Mouse (Mus musculus) cerebellum, adult 9-10 months (tissue): ENCODE results near the gene Fmo1.

ENCODE experiments used
- DNase-seq: peaks from one replicate; pipeline ENCODE4 v3.0.0; 2022

The Fmo1 gene

GRCm38 (mm10) chr1:162859996-162860605 is 6.3 kb downstream of the Fmo1 start:
- DNase-seq = no peak

DNA sequence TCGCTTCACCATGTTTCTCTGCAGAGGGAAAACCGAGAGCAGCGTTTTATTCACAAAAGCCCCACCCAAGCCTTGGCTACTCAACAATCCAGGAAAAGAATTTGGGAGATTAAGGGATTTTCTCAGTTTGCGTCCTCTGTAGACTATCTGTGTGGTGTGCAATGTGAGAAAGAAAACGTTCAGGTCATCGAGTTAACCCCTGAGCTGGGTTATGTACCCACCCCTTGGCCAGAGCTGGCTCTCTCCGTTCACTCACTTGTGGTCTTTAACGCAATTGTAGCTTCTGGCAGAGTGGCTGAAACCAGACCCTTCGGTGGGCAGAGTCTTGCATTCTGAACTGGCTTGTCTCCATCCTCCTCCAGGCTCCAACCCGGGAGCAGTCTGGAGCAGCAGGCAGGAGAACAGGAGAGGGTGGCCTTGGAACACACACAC is 6.8 kb downstream of the Fmo1 start:
- DNase-seq = no peak

- DNase-seq = no peak
Measured at GRCm38 (mm10) chr1:162858748-162859130, 7.7 kb downstream of the Fmo1 start.

DNA sequence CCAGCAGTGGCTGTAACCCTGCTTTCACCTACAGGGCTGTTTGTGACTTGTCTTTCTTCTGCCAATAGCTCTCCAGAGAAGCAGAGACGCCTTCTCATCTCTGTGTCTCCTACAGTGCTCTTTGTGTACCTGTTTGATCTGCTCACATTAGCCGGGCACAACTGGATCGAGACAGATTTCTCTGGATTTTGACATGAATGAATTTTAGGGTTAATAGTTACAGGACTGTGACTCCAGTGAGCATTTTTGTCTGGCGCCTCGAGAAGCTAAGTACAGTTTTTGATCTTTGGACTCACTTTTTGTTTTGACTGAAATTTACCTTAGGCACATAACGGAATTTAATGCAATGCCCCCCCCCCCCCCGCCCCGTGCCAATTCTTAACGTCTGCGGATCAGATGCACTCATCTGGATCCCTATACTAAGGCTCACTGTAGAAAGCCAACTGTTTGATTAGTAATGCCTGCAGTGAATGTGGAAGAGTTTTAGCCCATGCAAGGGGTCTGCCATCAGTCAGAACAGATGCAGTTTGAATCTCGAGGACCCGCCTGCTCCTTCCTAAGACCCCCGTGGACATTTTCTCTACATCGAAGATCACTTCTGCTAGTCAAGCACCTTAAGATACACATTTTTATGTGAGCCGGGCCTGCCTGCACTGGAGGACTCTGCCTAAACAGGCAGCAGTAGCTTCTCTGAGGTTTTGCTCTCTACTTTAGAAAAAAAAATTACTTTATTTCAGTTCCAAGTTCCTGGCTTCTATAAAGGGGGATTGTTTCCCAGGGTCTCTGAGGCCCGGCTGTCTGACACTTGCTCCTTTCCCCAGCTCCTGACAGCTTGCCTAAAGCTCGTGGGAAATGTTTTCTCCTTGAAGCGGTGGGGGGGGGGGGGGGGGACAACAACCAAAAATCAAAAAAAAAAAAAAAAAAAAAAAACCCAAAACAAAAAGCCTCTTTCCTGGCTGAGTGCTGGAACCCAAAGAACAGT is 8.4 kb downstream of the Fmo1 start:
- no peak for DNase-seq

DNA sequence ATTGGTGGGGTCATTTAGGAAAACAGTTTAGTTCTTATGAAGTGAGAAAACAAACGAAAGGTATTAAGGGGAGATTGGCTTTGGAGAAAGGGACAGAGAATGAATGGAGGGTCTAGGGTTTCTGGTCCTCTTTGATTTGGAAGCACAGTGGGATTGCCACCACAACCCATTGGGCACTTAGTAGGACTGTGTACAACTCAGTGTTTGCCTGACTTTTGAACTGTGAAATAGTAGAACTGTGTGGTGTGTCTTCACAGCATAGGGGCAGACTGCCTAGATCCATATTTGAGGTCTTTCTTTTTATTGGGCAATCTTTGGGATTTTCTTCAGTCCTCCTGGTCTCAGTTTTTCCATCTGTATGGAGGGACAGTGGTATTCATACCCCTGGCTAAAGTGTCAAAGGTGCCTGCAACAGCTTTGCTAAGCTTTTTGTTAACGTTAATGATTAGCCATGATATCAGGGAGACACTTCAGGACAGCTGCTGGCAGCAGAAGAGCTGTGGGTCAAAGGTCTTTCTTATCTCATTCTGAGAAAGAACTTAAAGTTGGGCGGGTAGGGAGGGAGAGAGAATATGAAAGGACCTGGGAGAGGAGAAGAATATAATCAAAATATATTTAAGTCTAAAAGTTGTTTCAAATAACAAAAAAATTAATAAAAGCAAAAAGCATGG is 12.5 kb downstream of the Fmo1 start:
- no peak for DNase-seq

DNA sequence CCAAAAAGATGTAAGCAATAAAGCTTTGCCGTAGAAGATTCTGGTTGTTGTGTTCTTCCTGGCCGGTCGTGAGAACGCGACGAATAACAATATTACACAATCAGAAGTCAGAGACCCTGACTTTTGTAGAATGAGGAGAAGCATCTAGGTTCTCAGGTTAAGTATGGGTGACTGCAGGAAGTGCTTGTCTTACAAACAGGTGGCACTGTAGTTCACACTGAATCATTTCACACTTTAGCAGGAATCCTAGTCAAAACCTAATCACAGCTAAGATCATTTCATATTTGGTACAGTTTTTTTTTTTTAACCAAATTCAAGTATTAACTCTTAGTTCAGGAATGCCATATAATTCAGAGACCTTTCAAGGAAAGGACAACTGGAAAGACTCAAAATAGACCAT is 18.9 kb downstream of the Fmo1 start:
- DNase-seq = no peak

GRCm38 (mm10) chr1:162840211-162840610 is 26.2 kb downstream of the Fmo1 start:
- no peak for DNase-seq

DNA sequence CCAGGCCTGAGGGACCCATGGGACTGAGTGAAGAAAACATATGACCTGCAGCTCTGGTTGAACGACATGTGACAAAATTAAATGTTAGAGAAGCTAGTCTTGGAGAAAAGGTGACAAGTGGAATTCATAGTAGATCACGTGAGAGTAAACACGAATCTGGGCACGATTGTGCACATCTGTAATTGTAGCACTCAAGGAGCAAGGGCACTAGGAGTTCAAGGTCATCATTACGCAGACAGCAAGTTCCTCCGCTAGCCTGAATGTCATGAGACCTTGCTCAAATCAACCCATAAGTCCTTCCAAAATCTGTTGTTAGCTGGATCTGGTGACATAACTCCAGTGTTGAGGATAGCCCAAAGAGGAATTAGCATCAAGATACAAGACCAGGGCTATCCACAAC is 27.4 kb downstream of the Fmo1 start:
- DNase-seq = no peak

GRCm38 (mm10) chr1:162834342-162834741 is 32.1 kb downstream of the Fmo1 start:
- DNase-seq = no peak

GRCm38 (mm10) chr1:162832574-162832953 is 33.8 kb downstream of the Fmo1 start:
- no peak for DNase-seq

DNA sequence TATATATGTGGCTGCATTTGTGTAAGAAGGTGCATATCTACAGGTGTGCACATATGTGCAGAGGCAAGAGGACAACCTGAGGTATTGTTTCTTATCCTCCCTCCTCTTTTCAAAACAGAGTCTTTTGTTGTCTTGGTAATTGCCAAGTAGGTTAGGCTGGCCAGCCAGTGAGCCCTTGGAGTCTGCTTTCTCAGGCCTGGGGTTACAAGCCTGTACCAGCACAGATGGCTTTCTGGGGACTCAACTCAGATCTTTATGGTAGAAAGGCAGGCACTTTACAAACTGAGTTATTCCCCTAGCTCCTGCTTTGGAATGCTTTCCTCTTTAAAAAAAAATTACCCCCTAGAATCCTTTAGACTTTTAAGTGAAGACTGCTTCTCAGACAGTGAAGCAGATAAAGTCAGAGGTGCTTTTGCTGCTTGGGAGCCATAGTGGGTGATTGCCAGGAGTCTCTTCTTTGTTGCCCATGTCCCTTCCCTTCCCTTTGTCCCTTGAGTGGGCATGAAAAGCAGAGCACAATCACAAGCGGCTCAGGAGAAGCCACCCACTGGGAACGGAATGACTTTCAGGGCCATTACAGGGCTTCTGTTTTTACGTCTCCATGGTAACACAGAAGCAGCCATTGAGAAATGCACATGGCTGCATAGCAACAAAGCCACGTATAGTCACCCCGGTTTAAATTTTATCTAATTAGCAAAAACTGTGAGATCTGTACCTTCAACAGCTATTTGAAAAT is 34.4 kb downstream of the Fmo1 start:
- no peak for DNase-seq

- DNase-seq = no peak
Measured at GRCm38 (mm10) chr1:162819280-162819679, 47.1 kb downstream of the Fmo1 start.

- no peak for DNase-seq
Measured at GRCm38 (mm10) chr1:162815381-162816127, 50.9 kb downstream of the Fmo1 start.

DNA sequence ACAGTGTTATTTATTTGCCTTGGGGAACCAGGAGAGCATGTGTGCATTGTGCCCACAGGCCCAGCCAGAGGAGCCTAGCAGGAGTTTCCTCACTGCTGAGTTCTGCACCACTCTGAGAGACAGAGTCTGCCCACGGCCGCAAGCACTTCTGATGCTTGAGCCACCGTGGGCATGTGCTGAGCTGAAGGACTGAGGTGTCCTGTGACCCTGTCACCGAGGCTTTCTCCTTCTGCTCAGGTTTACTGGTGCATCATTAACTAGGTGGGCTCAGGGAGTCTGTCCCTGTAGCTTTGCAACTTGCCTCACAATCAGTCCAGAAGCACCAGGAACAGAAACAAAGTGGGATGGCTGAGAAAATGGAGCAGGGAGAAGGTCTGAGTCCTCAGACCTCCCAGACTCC is 51.5 kb downstream of the Fmo1 start:
- DNase-seq = no peak

- peak; percentile 2 for DNase-seq
Measured at GRCm38 (mm10) chr1:162813836-162814156, 52.6 kb downstream of the Fmo1 start, which contains the start of gene Fmo4. Gene Fmo4 (minus strand): TSS chr1:162813972.

- no peak for DNase-seq
Measured at GRCm38 (mm10) chr1:162813143-162813835, 53.1 kb downstream of the Fmo1 start.

GRCm38 (mm10) chr1:162808541-162808940 is 57.9 kb downstream of the Fmo1 start:
- DNase-seq = no peak

DNA sequence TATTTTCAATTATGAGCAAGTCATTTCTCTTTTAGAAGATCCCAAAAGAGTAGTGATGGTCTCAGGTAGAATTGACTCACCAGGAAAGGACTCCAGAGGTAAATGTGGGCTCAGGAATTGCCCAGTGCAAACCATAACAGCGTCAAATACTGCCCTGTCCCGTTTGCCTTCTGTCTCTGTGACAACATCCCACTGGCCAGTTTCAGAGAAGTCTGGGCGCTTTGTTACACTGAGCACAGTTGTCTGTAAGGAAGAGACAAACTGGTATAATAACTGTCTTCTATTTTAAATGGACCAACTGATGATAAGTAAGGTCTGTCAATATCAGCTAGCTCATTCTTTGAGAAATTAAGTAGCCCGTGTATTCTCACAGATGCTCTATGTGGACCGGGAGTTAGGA is 59.0 kb downstream of the Fmo1 start:
- no peak for DNase-seq

DNA sequence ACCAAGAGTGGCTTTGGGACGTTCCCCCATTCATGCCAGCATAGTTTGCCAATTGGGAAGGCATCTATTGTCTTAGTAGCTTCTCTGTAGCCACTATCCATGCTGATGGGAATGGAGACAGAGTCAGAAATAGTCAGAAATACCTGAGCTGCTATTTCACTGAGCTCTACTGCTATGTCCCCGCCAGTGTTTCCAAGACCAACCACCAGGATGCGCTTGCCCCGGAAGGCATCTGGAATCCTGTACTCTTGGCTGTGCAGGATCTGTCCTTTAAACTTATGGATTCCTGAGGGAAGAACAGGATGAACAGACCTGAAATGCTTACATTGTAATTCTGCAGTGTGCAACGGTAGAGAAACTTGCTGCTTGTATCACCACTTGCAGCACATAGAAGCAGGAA is 61.4 kb downstream of the Fmo1 start:
- DNase-seq = no peak

- DNase-seq = no peak
Measured at GRCm38 (mm10) chr1:162796441-162796840, 70.0 kb downstream of the Fmo1 start.

GRCm38 (mm10) chr1:162792306-162793044 is 73.9 kb downstream of the Fmo1 start:
- DNase-seq = no peak
